Mouse (Mus musculus): ENCODE data around the gene Gabrb2. TPM values are rescaled to one million over a fixed set of nuclear protein-coding genes. Genes with fewer than 3 reads are reported as not detected.

Gabrb2 gene
- polyA plus RNA-seq, 1 experiment from 2014 or later = 3.7 TPM

DNA sequence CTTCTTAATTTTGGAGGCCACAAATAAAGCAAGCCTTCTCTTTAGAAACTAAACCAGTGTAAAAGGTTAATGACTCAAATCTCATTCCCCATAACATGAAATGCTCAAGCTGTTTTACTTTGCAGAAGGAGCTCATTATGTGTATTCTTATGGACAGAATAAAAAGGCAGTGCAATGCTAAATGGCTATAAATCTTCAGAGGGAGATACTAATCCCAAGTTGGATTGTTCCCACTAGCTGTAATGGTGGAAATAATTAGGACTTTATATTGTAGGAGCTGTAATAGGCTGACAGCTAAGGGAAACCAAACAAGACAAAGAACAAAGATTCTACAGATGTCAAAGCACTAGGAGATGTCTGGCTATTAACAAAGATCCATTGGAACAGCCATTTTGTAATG is 81.6 kb downstream of the Gabrb2 start:
- Histone ChIP-seq H3K27ac (ENCODE audit: low read length) (no peak overlapping the region), H3K4me3 (ENCODE audit: low read depth, low read length) (no peak overlapping the region), H3K4me2 (replicated peaks; ENCODE audit: low read depth, low read length) (no peak overlapping the region), H3K9ac (replicated peaks; ENCODE audit: low read depth, low read length) (no peak overlapping the region), H3K9me3 (ENCODE audit: control insufficient read depth, low read depth, low read length) (no peaks in the 10 kb centered on the region), H3K27me3 (ENCODE audit: control insufficient read depth, insufficient read depth, low read length) (no peaks in the 10 kb centered on the region), H3K36me3 (ENCODE audit: control insufficient read depth, insufficient read depth, low read length) (no peaks in the 10 kb centered on the region), H3K4me1 (ENCODE audit: control insufficient read depth, insufficient read depth, low read length) (no peaks in the 10 kb centered on the region)
- ATAC-seq (ENCODE audit: insufficient number of reproducible peaks, insufficient read depth, low FRiP score, low read depth) = no peak; the same call in 1 of the 2 replicates

- no peak for ATAC-seq (ENCODE audit: insufficient number of reproducible peaks, insufficient read depth, low FRiP score, low read depth)
- Histone ChIP-seq H3K36me3 (ENCODE audit: control insufficient read depth, insufficient read depth, low read length) (no peaks in the 10 kb centered on the region), H3K4me3 (ENCODE audit: low read depth, low read length) (no peak overlapping the region), H3K27ac (ENCODE audit: low read length) (no peak overlapping the region), H3K9ac (replicated peaks; ENCODE audit: low read depth, low read length) (no peak overlapping the region), H3K27me3 (ENCODE audit: control insufficient read depth, insufficient read depth, low read length) (no peaks in the 10 kb centered on the region), H3K9me3 (ENCODE audit: control insufficient read depth, low read depth, low read length) (no peaks in the 10 kb centered on the region), H3K4me1 (ENCODE audit: control insufficient read depth, insufficient read depth, low read length) (no peaks in the 10 kb centered on the region), H3K4me2 (replicated peaks; ENCODE audit: low read depth, low read length) (no peak overlapping the region)
- WGBS = 79% methylated on average over 2 of the region's 2 CpGs
Observed at GRCm38 (mm10) chr11:42505436-42505835, 85.9 kb downstream of the Gabrb2 start.

DNA sequence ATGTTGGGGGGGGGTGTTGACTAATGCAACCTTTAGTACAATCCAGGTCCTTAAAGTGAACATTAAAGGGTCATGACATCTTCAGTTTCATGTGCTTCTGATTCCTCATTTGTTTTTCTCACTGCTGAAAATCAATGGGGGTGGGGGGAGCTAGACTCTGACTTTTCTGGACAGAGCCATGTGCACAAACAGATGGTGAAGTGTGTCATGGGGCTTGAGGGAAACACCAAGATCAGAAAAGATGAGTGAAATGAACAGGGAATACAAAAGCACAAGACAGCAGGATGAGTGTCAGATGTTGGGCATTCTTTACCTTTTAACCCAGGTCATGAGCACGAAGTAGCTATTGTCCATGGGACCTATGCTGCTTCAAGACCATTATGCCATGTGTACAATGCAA is 86.4 kb downstream of the Gabrb2 start:
- no peak overlapping the region for H3K27ac ChIP-seq (ENCODE audit: low read length)
- no peaks in the 10 kb centered on the region for H3K27me3 ChIP-seq (ENCODE audit: control insufficient read depth, insufficient read depth, low read length)
- H3K4me3 ChIP-seq (ENCODE audit: low read depth, low read length) = no peak overlapping the region
- H3K4me2 ChIP-seq (replicated peaks; ENCODE audit: low read depth, low read length) = no peak overlapping the region
- no peaks in the 10 kb centered on the region for H3K36me3 ChIP-seq (ENCODE audit: control insufficient read depth, insufficient read depth, low read length)
- 65% methylated on average over 1 of the region's 1 CpGs for WGBS
- no peak overlapping the region for H3K9ac ChIP-seq (replicated peaks; ENCODE audit: low read depth, low read length)
- ATAC-seq (ENCODE audit: insufficient number of reproducible peaks, insufficient read depth, low FRiP score, low read depth) = no peak
- no peaks in the 10 kb centered on the region for H3K4me1 ChIP-seq (ENCODE audit: control insufficient read depth, insufficient read depth, low read length)
- H3K9me3 ChIP-seq (ENCODE audit: control insufficient read depth, low read depth, low read length) = no peaks in the 10 kb centered on the region

GRCm38 (mm10) chr11:42521960-42522359 is 102.4 kb downstream of the Gabrb2 start:
- Histone ChIP-seq H3K9me3 (ENCODE audit: control insufficient read depth, low read depth, low read length) (no peaks in the 10 kb centered on the region), H3K4me3 (ENCODE audit: low read depth, low read length) (no peak overlapping the region), H3K4me1 (ENCODE audit: control insufficient read depth, insufficient read depth, low read length) (no peaks in the 10 kb centered on the region), H3K27ac (ENCODE audit: low read length) (no peak overlapping the region), H3K4me2 (replicated peaks; ENCODE audit: low read depth, low read length) (no peak overlapping the region), H3K9ac (replicated peaks; ENCODE audit: low read depth, low read length) (no peak overlapping the region), H3K36me3 (ENCODE audit: control insufficient read depth, insufficient read depth, low read length) (no peaks in the 10 kb centered on the region), H3K27me3 (ENCODE audit: control insufficient read depth, insufficient read depth, low read length) (no peaks in the 10 kb centered on the region)
- no peak for ATAC-seq (ENCODE audit: insufficient number of reproducible peaks, insufficient read depth, low FRiP score, low read depth)
- WGBS = 79% methylated on average over 2 of the region's 2 CpGs

DNA sequence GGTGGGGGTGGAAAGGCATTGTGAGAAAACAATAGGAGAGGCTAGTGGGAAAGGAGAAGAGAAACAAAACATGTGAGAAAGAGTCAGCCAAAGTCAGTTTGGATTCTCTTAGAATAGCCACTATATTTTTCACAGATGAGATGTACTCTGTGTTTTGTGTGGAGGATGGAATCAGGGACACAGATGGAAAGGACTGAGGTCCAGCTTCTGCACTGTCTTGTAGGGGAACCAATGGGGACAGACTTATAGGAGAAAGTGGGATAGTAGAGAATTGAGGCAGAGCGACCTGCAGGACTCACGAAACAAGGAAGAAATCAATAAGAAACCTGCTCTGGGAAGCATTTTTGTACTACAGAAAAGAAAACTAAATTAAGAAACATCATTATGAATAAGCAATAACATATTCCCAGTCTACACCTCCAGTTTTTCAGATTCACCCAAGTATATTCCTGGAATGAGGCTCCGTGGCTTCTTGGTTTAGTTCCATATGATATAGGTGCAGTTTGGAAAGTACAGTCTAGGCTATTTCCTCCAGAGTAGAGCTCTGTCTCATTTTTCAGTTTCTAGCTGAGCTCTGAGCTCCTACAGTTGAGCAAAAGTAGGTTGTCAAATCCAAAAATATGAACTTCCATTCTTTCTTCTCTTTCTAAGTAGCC is 108.8 kb downstream of the Gabrb2 start:
- Histone ChIP-seq H3K27ac (ENCODE audit: low read length) (no peak overlapping the region), H3K4me1 (ENCODE audit: control insufficient read depth, insufficient read depth, low read length) (no peaks in the 10 kb centered on the region), H3K9ac (replicated peaks; ENCODE audit: low read depth, low read length) (no peak overlapping the region), H3K4me2 (replicated peaks; ENCODE audit: low read depth, low read length) (no peak overlapping the region), H3K9me3 (ENCODE audit: control insufficient read depth, low read depth, low read length) (no peaks in the 10 kb centered on the region), H3K4me3 (ENCODE audit: low read depth, low read length) (no peak overlapping the region), H3K36me3 (ENCODE audit: control insufficient read depth, insufficient read depth, low read length) (no peaks in the 10 kb centered on the region), H3K27me3 (ENCODE audit: control insufficient read depth, insufficient read depth, low read length) (no peaks in the 10 kb centered on the region)
- ATAC-seq (ENCODE audit: insufficient number of reproducible peaks, insufficient read depth, low FRiP score, low read depth) = no peak
- WGBS = 93% methylated on average over 3 of the region's 3 CpGs

DNA sequence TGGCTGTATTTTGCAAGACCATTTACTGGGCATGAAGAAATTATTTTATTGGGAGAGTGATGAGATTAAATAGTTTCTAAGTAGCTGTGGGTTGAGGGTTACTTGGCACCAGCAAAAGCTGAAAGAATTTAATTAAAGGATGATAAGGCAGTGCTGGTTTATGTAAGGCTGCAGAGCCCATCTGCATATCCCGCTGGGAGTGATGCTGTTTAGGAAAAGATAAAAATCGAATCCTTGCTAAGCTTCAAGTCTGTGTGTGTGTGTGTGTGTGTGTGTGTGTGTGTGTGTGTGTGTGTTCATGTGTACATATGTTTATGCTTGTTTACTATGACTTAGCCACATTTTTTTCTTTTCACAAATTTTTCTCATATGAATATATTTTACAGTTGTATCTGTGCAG is 113.0 kb downstream of the Gabrb2 start:
- Histone ChIP-seq H3K36me3 (ENCODE audit: control insufficient read depth, insufficient read depth, low read length) (no peaks in the 10 kb centered on the region), H3K9ac (replicated peaks; ENCODE audit: low read depth, low read length) (no peak overlapping the region), H3K9me3 (ENCODE audit: control insufficient read depth, low read depth, low read length) (no peaks in the 10 kb centered on the region), H3K4me2 (replicated peaks; ENCODE audit: low read depth, low read length) (no peak overlapping the region), H3K27ac (ENCODE audit: low read length) (no peak overlapping the region), H3K4me3 (ENCODE audit: low read depth, low read length) (no peak overlapping the region), H3K27me3 (ENCODE audit: control insufficient read depth, insufficient read depth, low read length) (no peaks in the 10 kb centered on the region), H3K4me1 (ENCODE audit: control insufficient read depth, insufficient read depth, low read length) (no peaks in the 10 kb centered on the region)
- 77% methylated on average over 2 of the region's 2 CpGs for whole genome bisulfite sequencing
- no peak for ATAC-seq (ENCODE audit: insufficient number of reproducible peaks, insufficient read depth, low FRiP score, low read depth)

- Histone ChIP-seq H3K4me2 (replicated peaks; ENCODE audit: low read depth, low read length) (no peak overlapping the region), H3K27me3 (ENCODE audit: control insufficient read depth, insufficient read depth, low read length) (no peaks in the 10 kb centered on the region), H3K9ac (replicated peaks; ENCODE audit: low read depth, low read length) (no peak overlapping the region), H3K27ac (ENCODE audit: low read length) (no peak overlapping the region), H3K9me3 (ENCODE audit: control insufficient read depth, low read depth, low read length) (no peaks in the 10 kb centered on the region), H3K4me3 (ENCODE audit: low read depth, low read length) (no peak overlapping the region), H3K36me3 (ENCODE audit: control insufficient read depth, insufficient read depth, low read length) (no peaks in the 10 kb centered on the region), H3K4me1 (ENCODE audit: control insufficient read depth, insufficient read depth, low read length) (no peaks in the 10 kb centered on the region)
- WGBS = 85% methylated on average over 5 of the region's 5 CpGs
- no peak for ATAC-seq (ENCODE audit: insufficient number of reproducible peaks, insufficient read depth, low FRiP score, low read depth)
Observed at GRCm38 (mm10) chr11:42535286-42535685, 115.7 kb downstream of the Gabrb2 start.

GRCm38 (mm10) chr11:42535861-42536260 is 116.3 kb downstream of the Gabrb2 start:
- H3K4me3 ChIP-seq (ENCODE audit: low read depth, low read length) = no peak overlapping the region
- H3K9me3 ChIP-seq (ENCODE audit: control insufficient read depth, low read depth, low read length) = no peaks in the 10 kb centered on the region
- H3K27me3 ChIP-seq (ENCODE audit: control insufficient read depth, insufficient read depth, low read length) = no peaks in the 10 kb centered on the region
- no peak overlapping the region for H3K4me2 ChIP-seq (replicated peaks; ENCODE audit: low read depth, low read length)
- ATAC-seq (ENCODE audit: insufficient number of reproducible peaks, insufficient read depth, low FRiP score, low read depth) = no peak
- no peaks in the 10 kb centered on the region for H3K36me3 ChIP-seq (ENCODE audit: control insufficient read depth, insufficient read depth, low read length)
- H3K27ac ChIP-seq (ENCODE audit: low read length) = no peak overlapping the region
- WGBS = 96% methylated on average over 1 of the region's 1 CpGs
- no peak overlapping the region for H3K9ac ChIP-seq (replicated peaks; ENCODE audit: low read depth, low read length)
- no peaks in the 10 kb centered on the region for H3K4me1 ChIP-seq (ENCODE audit: control insufficient read depth, insufficient read depth, low read length)

GRCm38 (mm10) chr11:42542861-42543260 is 123.3 kb downstream of the Gabrb2 start:
- H3K4me2 ChIP-seq (replicated peaks; ENCODE audit: low read depth, low read length) = no peak overlapping the region
- 92% methylated on average over 2 of the region's 2 CpGs for WGBS

More at GRCm38 (mm10) chr11:42542861-42543260, 123.3 kb downstream of the Gabrb2 start:
- H3K9me3 ChIP-seq (ENCODE audit: control insufficient read depth, low read depth, low read length) = no peaks in the 10 kb centered on the region
- H3K4me3 ChIP-seq (ENCODE audit: low read depth, low read length) = no peak overlapping the region
- no peak overlapping the region for H3K9ac ChIP-seq (replicated peaks; ENCODE audit: low read depth, low read length)
- H3K27ac ChIP-seq (ENCODE audit: low read length) = no peak overlapping the region
- no peak for ATAC-seq (ENCODE audit: insufficient number of reproducible peaks, insufficient read depth, low FRiP score, low read depth)
- no peaks in the 10 kb centered on the region for H3K4me1 ChIP-seq (ENCODE audit: control insufficient read depth, insufficient read depth, low read length)
- no peaks in the 10 kb centered on the region for H3K36me3 ChIP-seq (ENCODE audit: control insufficient read depth, insufficient read depth, low read length)
- H3K27me3 ChIP-seq (ENCODE audit: control insufficient read depth, insufficient read depth, low read length) = no peaks in the 10 kb centered on the region

Data from stomach, embryonic 14.5 days (tissue).